Mouse (Mus musculus): ENCODE results near the gene Lmntd1. TPM values are rescaled to one million over a fixed set of nuclear protein-coding genes. Genes with fewer than 3 reads are reported as not detected.
A peak's percentile ranks its signal among the peaks of the same experiment; 100 is the strongest.

Gene Lmntd1
- polyA plus RNA-seq, 1 experiment from 2014 or later = 0.11 TPM

DNA sequence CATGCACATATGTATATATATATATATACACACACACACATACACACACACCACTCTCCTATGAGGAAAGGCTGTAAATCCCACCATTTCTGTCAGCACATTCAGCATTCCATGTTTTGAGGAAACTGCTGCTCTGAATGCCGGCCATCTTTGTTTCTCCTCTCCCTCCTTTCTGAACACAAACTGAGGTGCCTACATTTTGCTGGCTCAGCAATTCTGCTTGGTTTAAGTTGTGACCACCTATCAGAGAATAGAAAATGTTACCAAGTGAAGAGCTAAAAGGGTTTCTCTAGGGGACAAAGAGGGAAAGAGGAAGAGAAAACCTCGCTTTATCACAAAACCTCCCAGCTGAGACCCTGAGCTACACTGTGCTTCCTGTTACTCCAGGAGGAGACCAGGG lies 20.3 kb upstream of the Lmntd1 start:
- H3K4me3 ChIP-seq = no peak overlapping the region
- H3K4me1 ChIP-seq = no peaks in the 10 kb centered on the region; the same call in 1 of the 2 replicates
- no peaks in the 10 kb centered on the region for H3K27me3 ChIP-seq (ENCODE audit: low read depth, poor library complexity, severe bottlenecking)
- H3K36me3 ChIP-seq = no peaks in the 10 kb centered on the region
- WGBS = 88% methylated on average over 2 of the region's 2 CpGs
- H3K9me3 ChIP-seq (replicated peaks) = peaks cover 3% of the 10 kb centered on the region; the same call in 1 of the 2 replicates
- no peak overlapping the region for H3K27ac ChIP-seq (replicated peaks)
- no peak for DNase-seq (ENCODE audit: low spot score)

DNA sequence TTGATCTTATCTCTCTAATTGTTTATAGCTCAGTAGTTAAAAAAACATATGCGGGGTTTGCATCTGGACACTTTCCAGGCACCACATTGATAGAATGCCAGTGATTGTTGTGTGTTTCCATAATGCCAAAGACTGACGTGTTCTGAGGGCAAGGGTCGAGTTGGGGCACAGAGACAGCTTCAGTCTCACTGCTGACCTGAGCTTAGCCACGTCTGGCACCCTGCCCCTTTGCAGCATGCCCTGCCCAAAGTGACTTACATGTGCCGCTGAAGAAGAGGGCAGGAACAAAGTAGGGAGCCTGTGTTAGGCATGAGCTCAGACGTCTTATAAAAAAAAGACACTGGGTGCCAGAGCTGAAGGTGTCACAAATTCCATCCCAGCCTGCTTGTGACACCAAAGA lies 16.1 kb upstream of the Lmntd1 start:
- Histone ChIP-seq H3K27me3 (ENCODE audit: low read depth, poor library complexity, severe bottlenecking) (no peaks in the 10 kb centered on the region), H3K9me3 (replicated peaks) (0 out of 2 replicates have a peak, but pooled peaks cover 3% of the 10 kb centered on the region), H3K27ac (replicated peaks) (no peak overlapping the region), H3K36me3 (no peaks in the 10 kb centered on the region), H3K4me1 (no peaks in the 10 kb centered on the region; the same call in 1 of the 2 replicates), H3K4me3 (no peak overlapping the region)
- WGBS = 76% methylated on average over 6 of the region's 6 CpGs
- DNase-seq (ENCODE audit: low spot score) = no peak

DNA sequence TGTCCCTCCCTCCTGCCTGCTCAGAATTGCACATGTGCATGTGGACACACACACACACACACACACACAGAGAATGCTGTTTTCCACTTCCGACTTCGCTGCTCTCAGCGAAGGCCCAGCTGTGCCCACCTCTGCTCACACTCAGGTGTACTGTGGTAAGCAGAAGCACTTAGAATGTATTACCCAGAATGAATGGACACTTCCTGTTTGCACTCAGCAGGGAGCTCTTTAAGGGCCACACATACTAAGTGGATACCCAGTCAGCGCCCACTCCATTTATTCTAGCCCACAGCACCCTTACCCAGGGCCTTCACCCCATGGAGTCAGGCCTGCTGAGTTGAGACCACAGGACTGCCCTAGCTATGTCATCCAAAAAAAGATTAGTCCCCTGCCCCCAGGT lies 9.0 kb upstream of the Lmntd1 start:
- H3K36me3 ChIP-seq = no peaks in the 10 kb centered on the region
- H3K9me3 ChIP-seq (replicated peaks) = no peaks in the 10 kb centered on the region
- no peaks in the 10 kb centered on the region for H3K27me3 ChIP-seq (ENCODE audit: low read depth, poor library complexity, severe bottlenecking)
- no peaks in the 10 kb centered on the region for H3K4me1 ChIP-seq
- H3K27ac ChIP-seq (replicated peaks) = no peak overlapping the region
- H3K4me3 ChIP-seq = no peak overlapping the region
- DNase-seq (ENCODE audit: low spot score) = no peak
- WGBS = 92% methylated on average over 4 of the region's 4 CpGs

DNA sequence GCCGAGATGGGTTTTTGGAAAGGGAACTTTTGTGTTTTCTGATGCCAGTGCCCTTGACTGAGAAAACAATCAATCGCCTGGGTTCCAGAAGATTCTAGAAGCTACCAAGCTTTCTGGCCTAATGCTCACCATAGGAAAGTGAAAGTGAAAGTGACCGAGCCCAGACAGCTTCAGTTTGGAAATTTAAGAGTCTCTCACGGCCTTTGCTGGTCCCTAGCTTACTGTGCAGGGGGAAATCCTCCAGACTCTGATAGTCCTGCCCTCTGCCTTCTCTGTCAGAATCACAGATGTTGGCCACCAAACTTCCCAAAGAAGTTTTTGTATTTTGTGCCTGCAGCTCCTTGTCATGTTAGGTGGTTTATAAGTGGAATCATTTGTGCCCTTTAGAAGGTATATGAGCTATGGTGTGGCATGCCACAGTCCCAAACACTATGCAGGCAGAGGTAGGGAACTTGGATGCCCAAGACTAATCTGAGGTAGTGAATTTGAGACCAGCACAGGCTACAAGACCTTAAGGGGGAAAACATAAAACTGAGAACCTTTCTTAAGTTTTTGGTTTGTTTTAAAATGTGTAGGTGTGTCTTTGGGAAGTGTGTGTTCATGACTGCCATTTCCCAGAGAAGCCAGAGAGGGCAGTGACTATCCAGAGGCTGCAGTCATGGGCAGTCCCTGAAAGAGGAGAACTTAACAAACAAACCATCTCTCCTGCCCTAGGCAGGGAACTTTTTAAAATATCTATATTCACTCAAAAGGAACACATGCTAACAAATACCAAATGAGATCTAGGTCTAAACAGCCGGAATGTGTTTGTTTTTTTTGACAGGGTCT lies 2.5 kb upstream of the Lmntd1 start:
- H3K36me3 ChIP-seq = no peaks in the 10 kb centered on the region
- no peak for DNase-seq (ENCODE audit: low spot score)
- H3K4me1 ChIP-seq = no peaks in the 10 kb centered on the region
- 90% methylated on average over 5 of the region's 5 CpGs for WGBS
- H3K4me3 ChIP-seq = no peak overlapping the region
- H3K27ac ChIP-seq (replicated peaks) = no peak overlapping the region
- no peaks in the 10 kb centered on the region for H3K27me3 ChIP-seq (ENCODE audit: low read depth, poor library complexity, severe bottlenecking)
- H3K9me3 ChIP-seq (replicated peaks) = no peaks in the 10 kb centered on the region

DNA sequence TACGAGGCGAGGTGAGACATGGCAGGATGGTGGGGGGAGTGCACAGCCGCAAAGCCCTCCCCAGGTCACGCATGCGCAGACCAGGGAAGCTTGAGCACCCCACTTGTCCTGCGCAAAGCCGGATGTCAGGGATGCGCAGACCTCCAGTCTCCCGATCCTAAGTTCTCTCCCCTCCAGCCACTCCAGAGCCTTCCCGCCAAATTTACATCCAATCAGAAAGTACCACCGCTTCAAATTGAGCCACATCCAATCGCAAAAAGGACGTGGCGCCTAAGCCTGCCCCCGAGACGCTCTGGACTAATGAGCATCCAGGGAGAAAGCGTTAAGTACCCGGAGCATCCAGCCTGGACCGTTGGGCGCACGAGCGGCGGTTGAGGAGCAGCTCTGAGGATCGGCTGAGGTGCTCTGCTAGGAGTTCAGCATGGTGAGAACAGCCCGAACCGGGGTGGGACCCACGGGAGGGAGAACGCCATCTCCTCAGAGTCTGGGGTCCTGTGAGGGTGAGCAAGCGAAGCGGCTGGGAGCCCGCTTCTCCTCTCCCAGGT lies 1.6 kb upstream of the Lmntd1 start, which contains the start of gene Tuba3b:
Tuba3b (plus strand) TSS at position 92 of the 545 bp plus-strand sequence.
- no peaks in the 10 kb centered on the region for H3K27me3 ChIP-seq (ENCODE audit: low read depth, poor library complexity, severe bottlenecking)
- no peak within 1 kb of the TSS for H3K27ac ChIP-seq (replicated peaks)
- 96% methylated on average over 31 of the region's 31 CpGs for WGBS
- no peak for DNase-seq (ENCODE audit: low spot score)
- no peaks in the 10 kb centered on the region for H3K36me3 ChIP-seq
- H3K9me3 ChIP-seq (replicated peaks) = no peaks in the 10 kb centered on the region
- no peak within 1 kb of the TSS for H3K4me3 ChIP-seq
- no peaks in the 10 kb centered on the region for H3K4me1 ChIP-seq

DNA sequence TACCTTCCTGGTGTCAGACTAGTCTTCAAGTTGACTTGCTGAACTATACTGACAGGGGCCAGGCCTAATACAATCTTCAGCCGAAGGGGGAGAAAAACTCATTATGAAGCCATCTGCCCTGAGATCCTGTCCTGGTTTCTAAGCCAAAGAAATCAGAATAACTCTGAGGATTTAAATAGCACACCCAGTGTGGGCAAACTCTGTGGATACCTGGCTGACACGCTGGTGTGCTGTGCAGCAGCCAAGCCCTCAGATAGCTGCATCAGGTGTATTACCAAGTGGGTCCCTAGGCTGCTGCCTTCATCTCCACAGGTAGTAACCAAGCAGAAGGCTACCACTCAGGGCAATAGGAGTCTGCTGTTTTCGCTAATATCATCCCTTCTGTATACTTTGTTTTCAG lies 1.5 kb downstream of the Lmntd1 start:
- DNase-seq (ENCODE audit: low spot score) = no peak
- H3K36me3 ChIP-seq = no peaks in the 10 kb centered on the region
- H3K27me3 ChIP-seq (ENCODE audit: low read depth, poor library complexity, severe bottlenecking) = no peaks in the 10 kb centered on the region
- H3K9me3 ChIP-seq (replicated peaks) = no peaks in the 10 kb centered on the region
- H3K4me1 ChIP-seq = no peaks in the 10 kb centered on the region
- H3K27ac ChIP-seq (replicated peaks) = no peak overlapping the region
- 82% methylated on average over 3 of the region's 3 CpGs for WGBS
- no peak overlapping the region for H3K4me3 ChIP-seq

DNA sequence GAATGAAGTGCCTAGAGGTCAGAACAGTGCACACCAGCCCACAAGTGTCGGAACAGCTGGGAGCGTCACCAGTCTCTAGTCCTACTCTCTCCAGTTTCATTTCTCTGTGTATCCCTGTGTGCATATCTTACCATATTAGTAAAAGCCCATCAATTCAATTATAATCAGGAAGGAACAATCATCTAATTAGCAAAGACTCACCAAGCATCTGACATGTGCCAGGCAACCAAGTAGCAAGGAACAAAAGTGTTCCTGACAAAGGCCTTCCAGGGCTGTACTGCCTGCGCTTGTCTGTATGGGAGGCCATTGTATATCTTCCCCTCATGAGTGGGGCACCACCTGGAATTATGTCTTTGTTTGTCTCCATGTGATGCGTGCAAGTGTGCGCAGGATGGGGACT lies 3.2 kb downstream of the Lmntd1 start:
- no peaks in the 10 kb centered on the region for H3K9me3 ChIP-seq (replicated peaks)
- WGBS = 88% methylated on average over 5 of the region's 5 CpGs
- no peaks in the 10 kb centered on the region for H3K36me3 ChIP-seq
- DNase-seq (ENCODE audit: low spot score) = no peak
- H3K27ac ChIP-seq (replicated peaks) = no peak overlapping the region
- no peaks in the 10 kb centered on the region for H3K4me1 ChIP-seq
- H3K4me3 ChIP-seq = no peak overlapping the region
- no peaks in the 10 kb centered on the region for H3K27me3 ChIP-seq (ENCODE audit: low read depth, poor library complexity, severe bottlenecking)

DNA sequence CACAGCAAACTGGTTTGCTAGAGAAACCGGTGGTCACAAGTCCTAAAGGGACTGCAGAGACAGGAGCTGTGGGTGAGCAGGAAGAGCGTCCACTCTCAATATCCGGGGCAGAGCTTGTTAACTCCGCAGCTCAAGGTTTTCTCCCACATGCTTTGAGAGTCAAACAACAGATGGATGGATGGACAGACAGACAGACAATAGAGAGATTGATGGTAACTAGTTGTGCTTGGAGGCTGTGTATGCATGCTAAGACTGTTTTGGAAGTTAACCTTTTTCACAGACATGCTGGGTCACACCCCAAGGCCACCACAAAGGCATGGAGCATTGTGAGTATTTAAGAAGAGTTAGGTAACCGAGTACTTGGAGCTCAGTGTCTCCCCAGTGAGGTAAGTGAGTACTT lies 5.4 kb downstream of the Lmntd1 start:
- WGBS = 90% methylated on average over 5 of the region's 5 CpGs
- DNase-seq (ENCODE audit: low spot score) = no peak

DNA sequence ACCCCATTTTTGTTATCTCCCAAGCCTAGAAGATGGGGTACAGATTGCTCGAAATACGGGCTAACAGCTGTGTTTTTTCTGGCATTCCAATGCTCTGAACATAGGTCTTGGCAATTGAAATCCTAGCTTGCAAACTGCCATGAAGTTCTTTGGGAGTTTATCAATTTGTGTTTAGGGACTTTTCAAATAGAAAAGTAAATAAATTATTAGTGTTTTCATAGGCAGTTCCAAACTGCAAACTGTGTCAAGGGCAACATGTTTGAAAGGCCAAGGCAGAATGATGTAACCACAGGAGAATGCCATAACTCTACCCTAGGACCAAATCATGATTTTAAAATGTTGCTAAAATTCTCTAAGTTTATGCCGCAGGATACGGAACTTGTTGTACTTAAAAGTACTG lies 6.4 kb downstream of the Lmntd1 start:
- H3K27ac ChIP-seq (replicated peaks) = no peak overlapping the region
- H3K36me3 ChIP-seq = no peaks in the 10 kb centered on the region
- DNase-seq (ENCODE audit: low spot score) = no peak
- WGBS = 96% methylated on average over 4 of the region's 4 CpGs
- H3K4me3 ChIP-seq = no peak overlapping the region
- H3K27me3 ChIP-seq (ENCODE audit: low read depth, poor library complexity, severe bottlenecking) = no peaks in the 10 kb centered on the region
- H3K4me1 ChIP-seq = peaks cover 13% of the 10 kb centered on the region
- no peaks in the 10 kb centered on the region for H3K9me3 ChIP-seq (replicated peaks)

More for the DNA sequence above, 5.4 kb downstream of the Lmntd1 start:
- no peaks in the 10 kb centered on the region for H3K27me3 ChIP-seq (ENCODE audit: low read depth, poor library complexity, severe bottlenecking)
- peaks cover 13% of the 10 kb centered on the region for H3K4me1 ChIP-seq
- H3K9me3 ChIP-seq (replicated peaks) = no peaks in the 10 kb centered on the region
- H3K36me3 ChIP-seq = no peaks in the 10 kb centered on the region
- no peak overlapping the region for H3K27ac ChIP-seq (replicated peaks)
- H3K4me3 ChIP-seq = no peak overlapping the region

DNA sequence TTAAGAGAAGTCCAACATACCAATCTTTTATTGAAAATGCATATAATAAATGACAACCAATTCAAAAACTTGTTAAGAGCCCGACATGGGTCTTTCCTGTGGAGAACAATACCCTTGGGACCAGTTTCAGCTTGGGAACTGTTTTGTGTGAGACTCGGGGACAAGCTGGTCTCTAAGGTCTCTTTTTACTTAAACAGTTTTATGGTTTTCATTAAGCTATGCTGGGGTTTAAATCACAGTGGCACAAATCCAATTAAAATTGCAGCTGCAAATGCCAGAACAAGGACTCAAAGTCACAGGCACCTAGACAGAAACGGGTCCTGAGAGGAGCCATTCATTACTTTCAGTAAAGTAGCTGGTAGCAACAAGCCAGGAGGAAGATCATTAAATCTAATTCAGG lies 8.9 kb downstream of the Lmntd1 start:
- no peak overlapping the region for H3K4me3 ChIP-seq
- WGBS = 60% methylated on average over 3 of the region's 3 CpGs

DNA sequence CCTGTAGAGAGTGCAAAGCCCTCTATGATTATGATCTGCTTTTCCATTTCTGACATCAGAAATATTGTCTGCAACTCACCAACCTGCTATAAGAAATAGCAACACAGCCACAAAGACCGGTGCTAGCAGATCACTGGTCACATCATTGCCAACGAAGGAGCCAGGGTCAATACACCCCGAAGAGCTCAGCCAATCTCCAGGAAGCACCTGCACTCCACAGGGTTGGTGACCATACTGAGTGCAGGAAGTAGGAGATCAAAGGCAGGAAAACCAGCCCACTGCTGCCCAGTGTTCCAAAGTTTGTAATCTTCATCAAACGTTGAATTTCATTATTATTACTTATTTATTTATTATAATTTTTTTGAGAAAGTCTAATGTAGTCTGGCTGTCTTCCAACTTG lies 9.5 kb downstream of the Lmntd1 start:
- 84% methylated on average over 4 of the region's 4 CpGs for WGBS
- DNase-seq (ENCODE audit: low spot score) = no peak
- no peaks in the 10 kb centered on the region for H3K36me3 ChIP-seq
- peaks cover 22% of the 10 kb centered on the region for H3K4me1 ChIP-seq
- H3K27me3 ChIP-seq (ENCODE audit: low read depth, poor library complexity, severe bottlenecking) = no peaks in the 10 kb centered on the region
- H3K9me3 ChIP-seq (replicated peaks) = no peaks in the 10 kb centered on the region
- peak overlapping the region; percentile 38; the same call in 1 of the 2 replicates for H3K27ac ChIP-seq (replicated peaks)
- H3K4me3 ChIP-seq = no peak overlapping the region

More for the DNA sequence above, 8.9 kb downstream of the Lmntd1 start:
- H3K9me3 ChIP-seq (replicated peaks) = no peaks in the 10 kb centered on the region
- no peak overlapping the region for H3K27ac ChIP-seq (replicated peaks)
- no peaks in the 10 kb centered on the region for H3K27me3 ChIP-seq (ENCODE audit: low read depth, poor library complexity, severe bottlenecking)
- H3K4me1 ChIP-seq = peaks cover 22% of the 10 kb centered on the region
- no peaks in the 10 kb centered on the region for H3K36me3 ChIP-seq
- DNase-seq (ENCODE audit: low spot score) = no peak

DNA sequence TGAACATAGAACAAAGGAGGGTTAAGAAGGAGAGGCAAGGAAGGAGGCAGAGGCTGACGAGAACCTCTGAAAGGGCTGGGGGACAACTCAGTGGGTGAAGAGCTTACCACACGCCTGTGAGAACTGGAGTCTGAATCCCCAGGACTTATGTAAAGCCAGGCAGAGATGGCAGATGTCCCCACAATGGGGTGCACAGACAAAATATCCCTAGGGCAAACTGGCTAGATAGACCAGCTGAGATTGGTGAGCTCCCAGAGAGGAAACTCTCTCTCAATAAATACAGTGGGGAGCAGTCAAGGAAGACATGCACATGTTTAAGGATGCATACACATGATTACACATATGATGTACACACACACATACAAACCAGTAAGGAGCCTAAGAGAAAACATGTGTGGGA lies 10.0 kb downstream of the Lmntd1 start:
- no peaks in the 10 kb centered on the region for H3K9me3 ChIP-seq (replicated peaks)
- DNase-seq (ENCODE audit: low spot score) = no peak
- H3K27me3 ChIP-seq (ENCODE audit: low read depth, poor library complexity, severe bottlenecking) = no peaks in the 10 kb centered on the region
- no peak overlapping the region for H3K4me3 ChIP-seq
- H3K27ac ChIP-seq (replicated peaks) = peak overlapping the region; percentile 61; the same call in 1 of the 2 replicates
- H3K4me1 ChIP-seq = peaks cover 22% of the 10 kb centered on the region
- no peaks in the 10 kb centered on the region for H3K36me3 ChIP-seq
- WGBS = 37% methylated on average over 2 of the region's 2 CpGs

DNA sequence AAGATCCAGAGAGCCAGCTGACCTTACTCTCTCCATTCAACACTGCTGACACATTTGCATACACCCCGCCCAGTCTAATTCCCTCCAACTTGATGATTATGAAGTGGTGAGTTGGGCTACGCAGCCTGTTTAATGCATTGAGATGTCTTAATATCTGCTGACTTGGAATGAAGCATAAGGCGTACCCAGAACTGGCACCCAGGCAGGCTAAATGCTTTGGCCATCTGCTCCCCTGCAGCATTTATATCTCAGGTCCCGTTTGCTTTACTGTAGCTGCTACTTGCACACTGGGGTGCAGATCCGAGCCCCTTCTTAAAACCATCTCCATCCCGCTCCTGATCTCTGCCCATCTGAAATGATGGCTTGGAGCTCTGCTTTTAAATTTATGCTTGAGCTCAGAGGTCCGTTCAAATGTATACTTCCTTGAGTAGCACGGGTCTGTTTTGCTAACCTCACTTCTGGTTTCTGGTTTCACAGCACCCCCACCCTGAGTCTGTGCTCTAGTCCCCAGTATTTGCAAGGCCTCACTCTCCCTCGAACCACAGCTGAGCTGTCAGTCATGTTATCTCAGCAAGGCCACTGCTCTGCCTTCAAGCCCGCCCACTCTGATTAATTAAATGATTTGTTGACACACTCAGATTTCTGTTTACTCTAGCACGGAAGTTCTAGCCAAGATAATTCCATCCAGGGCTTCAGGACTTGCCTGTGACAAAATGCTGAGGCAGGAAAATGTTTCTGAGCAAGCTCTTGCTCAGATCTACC lies 15.1 kb downstream of the Lmntd1 start:
- Histone ChIP-seq H3K4me1 (peaks cover 10% of the 10 kb centered on the region), H3K27me3 (ENCODE audit: low read depth, poor library complexity, severe bottlenecking) (no peaks in the 10 kb centered on the region), H3K36me3 (no peaks in the 10 kb centered on the region), H3K27ac (replicated peaks) (no peak overlapping the region), H3K9me3 (replicated peaks) (no peaks in the 10 kb centered on the region), H3K4me3 (no peak overlapping the region)
- DNase-seq (ENCODE audit: low spot score) = no peak
- 68% methylated on average over 11 of the region's 11 CpGs for WGBS
